Mouse (Mus musculus) kidney, postnatal 0 days (tissue): Measurements from ENCODE around the gene Krt9. TPM values are rescaled to one million over a fixed set of nuclear protein-coding genes. Genes with fewer than 3 reads are reported as not detected.
A peak's percentile ranks its signal among the peaks of the same experiment; 100 is the strongest.
"Not testable (repeated sequence)": the region's sequence is repeated elsewhere in the genome, so short reads cannot be mapped to it uniquely, and the experiment has no call there.

Source experiments
- ATAC-seq: fragments of 200-750 bp; cut with Nextera tagmentation; replicated peaks from 2 replicates; pipeline ENCODE4 v1.8.0; 2017; ENCODE audit warnings: low read depth, moderate number of reproducible peaks, moderate TSS enrichment, moderate library complexity; ENCODE audit not compliant: low FRiP score
- DNase-seq: peaks from one replicate; pipeline ENCODE4 v3.0.0-alpha.2; 2016; ENCODE audit warnings: low spot score
- H3K27ac ChIP-seq: fragments of 300-500 bp; sonication (generic); 2 replicates; pipeline ENCODE4 v1.5.1; 2014; ENCODE audit warnings: mild to moderate bottlenecking
- H3K27me3 ChIP-seq: fragments of 300-500 bp; sonication (generic); 2 replicates; pipeline ENCODE4 v1.6.1; 2014; ENCODE audit warnings: low read length, mixed read lengths; ENCODE audit not compliant: insufficient read depth
- H3K36me3 ChIP-seq: fragments of 300-500 bp; sonication (generic); 2 replicates; pipeline ENCODE4 v1.6.1; 2014; ENCODE audit warnings: low read length, mixed read lengths; ENCODE audit not compliant: insufficient read depth
- H3K4me1 ChIP-seq: fragments of 300-500 bp; sonication (generic); replicated peaks from 2 replicates; pipeline ENCODE4 v1.6.1; 2014; ENCODE audit warnings: antibody characterized with exemption, low read length, mixed read lengths; ENCODE audit not compliant: insufficient read depth
- H3K4me2 ChIP-seq: fragments of 300-500 bp; sonication (generic); 2 replicates; pipeline ENCODE4 v1.6.1; 2014; ENCODE audit warnings: mild to moderate bottlenecking, low read length, moderate library complexity, mixed read lengths
- H3K4me3 ChIP-seq: fragments of 300-500 bp; sonication (generic); replicated peaks from 2 replicates; pipeline ENCODE4 v1.5.1; 2014; ENCODE audit warnings: low read depth, low read length
- H3K9ac ChIP-seq: fragments of 300-500 bp; sonication (generic); 2 replicates; pipeline ENCODE4 v1.6.1; 2014; ENCODE audit warnings: low read depth, low read length
- H3K9me3 ChIP-seq: fragments of 300-500 bp; sonication (generic); replicated peaks from 2 replicates; pipeline ENCODE4 v1.6.1; 2016; ENCODE audit warnings: low read length, inconsistent platforms, mixed read lengths
- CTCF ChIP-seq: IDR thresholded peaks from 2 replicates; pipeline ENCODE4 v1.5.1; 2016; ENCODE audit warnings: antibody characterized with exemption, low read depth, mild to moderate bottlenecking, moderate library complexity
- WGBS: fragments of 180-500 bp; shearing (Covaris S2); extraction: QIAGEN DNeasy Blood & Tissue Kit; methylation state at CpG from one replicate; pipeline ENCODE4 v1.1.7; 2014; 5-methylcytosine and 5-hydroxymethylcytosine counted together
- polyA plus RNA-seq: library from polyadenylated mRNA; unstranded; fragments of >200 nt; fragmentation: Nextera tagmentation; extraction: Ambion mirVana; gene quantifications from 2 replicates; pipeline ENCODE4 v1.2.1, GENCODE M21; 2015

Gene Krt9
- polyA plus RNA-seq, result not detected in 2 replicates

- no peak for ATAC-seq
- no peak within 1 kb of the TSS for H3K4me2 ChIP-seq
- H3K36me3 ChIP-seq, result no peaks in the 10 kb centered on the region
These were observed at the start of gene Krt9 for GRCm38 (mm10) chr11:100192992-100193391. TSS of gene Krt9 (minus strand) at chr11:100193246.

GRCm38 (mm10) chr11:100240272-100240671 lies 47.2 kb upstream of the Krt9 start:
- ATAC-seq, H3K4me2 ChIP-seq, H3K4me3 ChIP-seq, DNase-seq, H3K27me3 ChIP-seq, H3K9ac ChIP-seq, H3K9me3 ChIP-seq, H3K27ac ChIP-seq, H3K4me1 ChIP-seq, H3K36me3 ChIP-seq: not testable (repeated sequence)
- WGBS, result 90% methylated on average over 4 of the region's 4 CpGs

More at GRCm38 (mm10) chr11:100192992-100193391, at the start of gene Krt9:
- Histone ChIP-seq H3K9me3 (no peaks in the 10 kb centered on the region), H3K4me3 (no peak within 1 kb of the TSS), H3K27ac (no peak within 1 kb of the TSS), H3K4me1 (no peaks in the 10 kb centered on the region), H3K9ac (no peak within 1 kb of the TSS), H3K27me3 (no peaks in the 10 kb centered on the region)
- no peak for TF ChIP-seq CTCF
- peak; percentile 71 for DNase-seq
- WGBS, result 23% methylated on average over 9 of the region's 9 CpGs

GRCm38 (mm10) chr11:100221741-100222140 lies 28.7 kb upstream of the Krt9 start:
- no peak for TF ChIP-seq CTCF
- WGBS, result 55% methylated on average over 8 of the region's 8 CpGs
- no peak overlapping the region for H3K9ac ChIP-seq
- DNase-seq (no peak), ATAC-seq (no peak)
- no peaks in the 10 kb centered on the region for H3K9me3 ChIP-seq
- no peaks in the 10 kb centered on the region for H3K27me3 ChIP-seq
- no peak overlapping the region for H3K27ac ChIP-seq
- no peak overlapping the region for H3K4me3 ChIP-seq
- no peak overlapping the region for H3K4me2 ChIP-seq
- no peaks in the 10 kb centered on the region for H3K4me1 ChIP-seq
- no peaks in the 10 kb centered on the region for H3K36me3 ChIP-seq

- H3K4me3 ChIP-seq, result no peak overlapping the region
- ATAC-seq, result no peak
- no peaks in the 10 kb centered on the region for H3K4me1 ChIP-seq
- no peak overlapping the region for H3K27ac ChIP-seq
- WGBS, result 84% methylated on average over 4 of the region's 4 CpGs
- H3K4me2 ChIP-seq, result no peak overlapping the region
- H3K27me3 ChIP-seq, result no peaks in the 10 kb centered on the region
- H3K9me3 ChIP-seq, result no peaks in the 10 kb centered on the region
- no peak for TF ChIP-seq CTCF
- no peak for DNase-seq
- no peak overlapping the region for H3K9ac ChIP-seq
- no peaks in the 10 kb centered on the region for H3K36me3 ChIP-seq
These were observed 26.3 kb upstream of the Krt9 start for GRCm38 (mm10) chr11:100219304-100219703.

- 48% methylated on average over 6 of the region's 6 CpGs for WGBS
- TF ChIP-seq CTCF, result no peak
- no peak for DNase-seq
These were observed 15.5 kb upstream of the Krt9 start for GRCm38 (mm10) chr11:100208542-100208941.

GRCm38 (mm10) chr11:100207498-100207897 lies 14.5 kb upstream of the Krt9 start, which contains the start of gene Krt14:
TSS of gene Krt14 (minus strand) at chr11:100207548.
- 72% methylated on average over 8 of the region's 8 CpGs for WGBS
- no peak for ATAC-seq
- no peak within 1 kb of the TSS for H3K4me3 ChIP-seq
- no peak for TF ChIP-seq CTCF
- no peaks in the 10 kb centered on the region for H3K9me3 ChIP-seq
- no peak within 1 kb of the TSS for H3K27ac ChIP-seq
- no peak within 1 kb of the TSS for H3K9ac ChIP-seq
- no peaks in the 10 kb centered on the region for H3K27me3 ChIP-seq
- H3K4me2 ChIP-seq, result no peak within 1 kb of the TSS
- no peak for DNase-seq
- no peaks in the 10 kb centered on the region for H3K4me1 ChIP-seq
- H3K36me3 ChIP-seq, result no peaks in the 10 kb centered on the region

More at GRCm38 (mm10) chr11:100208542-100208941, 15.5 kb upstream of the Krt9 start:
- Histone ChIP-seq H3K4me2 (no peak overlapping the region), H3K4me1 (no peaks in the 10 kb centered on the region), H3K4me3 (no peak overlapping the region), H3K9me3 (no peaks in the 10 kb centered on the region), H3K27me3 (no peaks in the 10 kb centered on the region), H3K27ac (no peak overlapping the region), H3K36me3 (no peaks in the 10 kb centered on the region), H3K9ac (no peak overlapping the region)
- no peak for ATAC-seq

GRCm38 (mm10) chr11:100203448-100203847 lies 10.4 kb upstream of the Krt9 start:
- WGBS, result 8% methylated on average over 6 of the region's 6 CpGs

More at GRCm38 (mm10) chr11:100203448-100203847, 10.4 kb upstream of the Krt9 start:
- Histone ChIP-seq H3K27me3 (no peaks in the 10 kb centered on the region), H3K36me3 (no peaks in the 10 kb centered on the region), H3K9ac (no peak overlapping the region), H3K4me1 (no peaks in the 10 kb centered on the region), H3K4me2 (no peak overlapping the region), H3K9me3 (no peaks in the 10 kb centered on the region), H3K27ac (no peak overlapping the region), H3K4me3 (no peak overlapping the region)
- ATAC-seq, result no peak
- peak; percentile 92 for DNase-seq
- no peak for TF ChIP-seq CTCF
